ENCODE assay signal across 23 mouse cellular contexts in the genomic region with DNA sequence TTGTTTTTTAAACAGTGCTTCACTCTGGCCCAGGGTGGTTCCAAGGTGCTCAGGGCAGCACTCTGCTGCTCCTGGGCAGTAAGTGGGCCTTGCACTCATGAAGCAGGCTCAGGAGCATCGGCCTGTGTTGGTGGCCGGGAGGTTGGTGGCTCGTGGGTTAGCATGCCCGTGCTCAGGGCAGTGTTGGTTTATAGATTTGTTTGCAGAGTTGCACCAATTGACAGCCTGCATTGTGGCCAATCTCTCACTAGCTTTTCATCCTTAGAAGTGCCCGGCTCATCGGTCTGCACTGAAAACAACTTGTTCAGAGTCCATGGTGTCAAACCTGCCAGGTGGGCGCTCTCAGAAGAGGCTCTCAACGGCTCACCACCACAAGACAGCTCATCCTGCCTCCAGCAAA. TPM values are rescaled to one million over a fixed set of nuclear protein-coding genes. Genes with fewer than 3 reads are reported as not detected.
DNase-seq lines count a peak whose midpoint lies in the region; ATAC-seq and TF ChIP-seq lines count a peak whose summit lies in the region.
"Had no signal": no experiment of that assay in that cellular context is flagged by ENCODE, and none has a peak within 500 bp of the region (broad histone marks: within the 10 kb centered on the region; RNA-seq: fewer than 3 reads in every experiment).

No protein-coding gene starts in this region.

- H3K4me2 ChIP-seq in liver, embryonic 11.5 days, result no peak overlapping the region
- H3K4me2 ChIP-seq in stomach, postnatal 0 days (replicated peaks; ENCODE audit: low read depth), result no peak overlapping the region
- H3K4me2 ChIP-seq: embryonic facial prominence, embryonic 12.5 days; forebrain, embryonic 13.5 days; forebrain, embryonic 15.5 days had no signal

- no peaks in the 10 kb centered on the region for H3K9me3 ChIP-seq in liver, embryonic 11.5 days (ENCODE audit: control insufficient read depth, low read length)
- no peaks in the 10 kb centered on the region for H3K9me3 ChIP-seq in stomach, postnatal 0 days (ENCODE audit: control insufficient read depth, low read length)
- H3K9me3 ChIP-seq: embryonic facial prominence, embryonic 10.5 days; embryonic facial prominence, embryonic 12.5 days; forebrain, embryonic 13.5 days; forebrain, embryonic 15.5 days had no signal

- H3K27ac ChIP-seq in liver, embryonic 11.5 days (ENCODE audit: low read depth, low read length), result no peak overlapping the region
- H3K27ac ChIP-seq in stomach, postnatal 0 days (replicated peaks), result no peak overlapping the region
- H3K27ac ChIP-seq: embryonic facial prominence, embryonic 10.5 days; embryonic facial prominence, embryonic 12.5 days; forebrain, embryonic 13.5 days; forebrain, embryonic 15.5 days had no signal

- DNase-seq in heart, adult 11 months, result peak; percentile 81
- no peak for DNase-seq in heart, postnatal 10 days
- DNase-seq in liver, embryonic 11.5 days (ENCODE audit: low spot score), result peak; percentile 24
- no peak for DNase-seq in liver
- peak; percentile 33 for DNase-seq in testis, postnatal 10 days (ENCODE audit: low spot score)
- DNase-seq in testis, postnatal 14 days (ENCODE audit: low spot score), result no peak
- peak; percentile 11 for DNase-seq in stomach, postnatal 0 days (ENCODE audit: low spot score)
- no peak for DNase-seq in adrenal gland, postnatal 4 days (ENCODE audit: low spot score in 2 of 2)
- DNase-seq: adrenal gland, adult 2 months; adrenal gland, postnatal 10 days; adrenal gland, postnatal 25 days; cerebellum, adult 11-12 months; cerebellum, adult 2 months; cerebellum, adult 9-10 months; cerebellum, postnatal 10 days; cerebellum, postnatal 25 days; forebrain, postnatal 0 days had no signal

- peaks cover 39% of the 10 kb centered on the region for H3K36me3 ChIP-seq in liver, embryonic 11.5 days (ENCODE audit: control insufficient read depth, insufficient read depth, low read length)
- H3K36me3 ChIP-seq in stomach, postnatal 0 days (ENCODE audit: control insufficient read depth, insufficient read depth, low read length), result peaks cover 24% of the 10 kb centered on the region

- TF ChIP-seq EP300 in stomach, postnatal 0 days (optimal IDR thresholded peaks at IDR 0.05), result no peak

- H3K27me3 ChIP-seq in liver, embryonic 11.5 days (replicated peaks; ENCODE audit: control insufficient read depth, insufficient read depth, low read length), result no peaks in the 10 kb centered on the region
- no peaks in the 10 kb centered on the region for H3K27me3 ChIP-seq in stomach, postnatal 0 days (ENCODE audit: control insufficient read depth, insufficient read depth, low read length)
- H3K27me3 ChIP-seq: embryonic facial prominence, embryonic 12.5 days; forebrain, embryonic 13.5 days; forebrain, embryonic 15.5 days had no signal

- TF ChIP-seq CTCF in stomach, postnatal 0 days (IDR thresholded peaks at IDR 0.05; ENCODE audit: low read depth), result no peak

- H3K4me3 ChIP-seq in liver, embryonic 11.5 days (ENCODE audit: low read depth, low read length), result no peak overlapping the region
- H3K4me3 ChIP-seq in stomach, postnatal 0 days (ENCODE audit: low read depth, low read length), result no peak overlapping the region
- H3K4me3 ChIP-seq: embryonic facial prominence, embryonic 10.5 days; embryonic facial prominence, embryonic 12.5 days; forebrain, embryonic 13.5 days; forebrain, embryonic 15.5 days had no signal

- 88% methylated on average over 8 of the region's 8 CpGs for WGBS in liver, embryonic 11.5 days
- WGBS in stomach, postnatal 0 days, result 81% methylated on average over 8 of the region's 8 CpGs

- intact Hi-C loops in heart, postnatal 10 days (cut with DNase I), result no loop called here

- no peak overlapping the region for H3K9ac ChIP-seq in liver, embryonic 11.5 days (ENCODE audit: low read depth, low read length)
- no peak overlapping the region for H3K9ac ChIP-seq in stomach, postnatal 0 days (ENCODE audit: low read length)
- H3K9ac ChIP-seq: embryonic facial prominence, embryonic 12.5 days; forebrain, embryonic 13.5 days; forebrain, embryonic 15.5 days; forebrain, postnatal 0 days had no signal

- ATAC-seq in liver, embryonic 11.5 days (replicated peaks; ENCODE audit: low FRiP score), result no peak
- no peak for ATAC-seq in stomach, postnatal 0 days (ENCODE audit: low FRiP score, low TSS enrichment)
- ATAC-seq: forebrain, embryonic 13.5 days; forebrain, embryonic 15.5 days; forebrain, postnatal 0 days had no signal

- no peaks in the 10 kb centered on the region for H3K4me1 ChIP-seq in liver, embryonic 11.5 days (replicated peaks; ENCODE audit: control insufficient read depth, insufficient read depth, low read length)
- no peaks in the 10 kb centered on the region for H3K4me1 ChIP-seq in stomach, postnatal 0 days (replicated peaks; ENCODE audit: control insufficient read depth, insufficient read depth)
- H3K4me1 ChIP-seq: embryonic facial prominence, embryonic 10.5 days; embryonic facial prominence, embryonic 12.5 days; forebrain, embryonic 13.5 days; forebrain, embryonic 15.5 days had no signal

RNA-seq across cellular contexts. Expression of a gene that starts 22.3 kb away (rescaled TPM):
- total RNA-seq in heart, postnatal 10 days (2021), result 1 to 10 TPM; 8.1 to 9.2 TPM
- polyA plus RNA-seq in liver, embryonic 11.5 days (2014; fragmentation: Nextera tagmentation; extraction: Ambion mirVana), result 10.5 and 11.6 TPM in 2 replicates
- polyA plus RNA-seq in stomach, postnatal 0 days (2015; fragmentation: Nextera tagmentation; extraction: Ambion mirVana), result 3.5 and 3.8 TPM in 2 replicates
- total RNA-seq in adrenal gland, postnatal 4 days (2021), result 10 to 100 TPM; 18.8 to 21.5 TPM

RNA-seq across cellular contexts. Expression of a gene that starts 26.6 kb away (rescaled TPM):
- total RNA-seq in heart, postnatal 10 days (2021), result 100 to 1,000 TPM; 214 to 226 TPM
- 0.19 and 0.21 TPM in 2 replicates for polyA plus RNA-seq in liver, embryonic 11.5 days (2014; fragmentation: Nextera tagmentation; extraction: Ambion mirVana)
- polyA plus RNA-seq in stomach, postnatal 0 days (2015; fragmentation: Nextera tagmentation; extraction: Ambion mirVana), result 0.06 and 0.11 TPM in 2 replicates
- total RNA-seq in adrenal gland, postnatal 4 days (2021), result 1 to 10 TPM; 2.4 to 4.5 TPM
- total RNA-seq: MEL had no signal
- polyA plus RNA-seq: C2C12; embryonic facial prominence, embryonic 10.5 days had no signal

Comparison
In these comparisons a context has a peak if more than half of its experiments do, and no peak if none do; other contexts are left out.
1. DNase-seq: peak in heart, adult 11 months (single experiment), liver, embryonic 11.5 days (single experiment), testis, postnatal 10 days (single experiment) and stomach, postnatal 0 days (single experiment); none in heart, postnatal 10 days (0 of 2), liver (single experiment), testis, postnatal 14 days (single experiment) and adrenal gland, postnatal 4 days (0 of 2).
2. RNA of a gene that starts 26.6 kb away (total RNA-seq): 214 to 226 TPM in heart, postnatal 10 days; 2.4 to 4.5 TPM in adrenal gland, postnatal 4 days; every median in the first group is over 10 times any median in the second.